Mouse (Mus musculus) CH12.LX (cell line): ENCODE data around the gene Zg16. TPM values are rescaled to one million over a fixed set of nuclear protein-coding genes. Genes with fewer than 3 reads are reported as not detected.

ENCODE experiments used
- DNase-seq: peaks from one replicate; pipeline ENCODE4 v3.0.0-alpha.2; 2013; ENCODE audit errors: extremely low read depth
- H3K27ac ChIP-seq: 2 replicates; pipeline ENCODE4 v1.5.1; 2012; ENCODE audit warnings: low read depth, mild to moderate bottlenecking, control low read depth, moderate library complexity; ENCODE audit not compliant: insufficient read depth
- H3K27me3 ChIP-seq: replicated peaks from 2 replicates; pipeline ENCODE3; 2012; ENCODE audit warnings: inconsistent platforms
- H3K36me3 ChIP-seq, 2 experiments: replicated peaks in 1 of 2; 2 replicates each; pipeline versions ENCODE3 to v1.6.1; 2012; ENCODE audit warnings: inconsistent platforms in 1 of 2, low read length in 1 of 2, mild to moderate bottlenecking in 1 of 2, mixed read lengths in 1 of 2, moderate library complexity in 1 of 2; ENCODE audit not compliant: control insufficient read depth in 1 of 2, insufficient read depth in 1 of 2
- H3K4me1 ChIP-seq, 2 experiments: 2 replicates each; pipeline ENCODE4 v1.6.1; 2012; ENCODE audit warnings: inconsistent platforms in 1 of 2, moderate library complexity in 1 of 2; ENCODE audit not compliant: insufficient read depth in 2 of 2, control insufficient read depth in 1 of 2
- H3K4me2 ChIP-seq: 2 replicates; pipeline ENCODE4 v1.6.1; 2012; ENCODE audit warnings: low read depth, mild to moderate bottlenecking, control low read depth; ENCODE audit not compliant: poor library complexity, insufficient read depth, severe bottlenecking
- H3K4me3 ChIP-seq, 3 experiments: fragments of 150-350 bp in 1 of 3; sonication (generic) in 1 of 3; replicated peaks in 1 of 3; 2 replicates each; pipeline versions ENCODE3 to v1.5.1; 2011 to 2012; ENCODE audit warnings: low read depth in 2 of 3, low read length in 2 of 3, mild to moderate bottlenecking in 2 of 3, moderate library complexity in 2 of 3, control low read depth in 1 of 3, improper control_type of control experiment in 1 of 3, inconsistent platforms in 1 of 3, mixed read lengths in 1 of 3; ENCODE audit not compliant: poor library complexity in 1 of 3
- H3K79me2 ChIP-seq: replicated peaks from 2 replicates; pipeline ENCODE4 v1.6.1; 2012; ENCODE audit warnings: mild to moderate bottlenecking, moderate library complexity; ENCODE audit not compliant: control insufficient read depth, poor library complexity, insufficient read depth, severe bottlenecking; ENCODE audit errors: extremely low read depth
- H3K9ac ChIP-seq: 2 replicates; pipeline ENCODE4 v1.6.1; 2012; ENCODE audit warnings: low read depth, mild to moderate bottlenecking, control low read depth, moderate library complexity; ENCODE audit not compliant: insufficient read depth
- H3K9me3 ChIP-seq: replicated peaks from 2 replicates; pipeline ENCODE3; 2012; ENCODE audit warnings: low read length, inconsistent platforms, mixed read lengths
- BHLHE40 ChIP-seq: IDR thresholded peaks from 2 replicates; pipeline ENCODE4 v1.6.1; 2011; ENCODE audit warnings: mild to moderate bottlenecking, low read depth, low read length, improper control_type of control experiment
- CHD1 ChIP-seq: IDR thresholded peaks from 2 replicates; pipeline ENCODE4 v1.6.1; 2012; ENCODE audit warnings: low read depth, low read length, improper control_type of control experiment, inconsistent platforms
- CHD2 ChIP-seq: IDR thresholded peaks from 2 replicates; pipeline ENCODE4 v1.6.1; 2011; ENCODE audit warnings: low read length, improper control_type of control experiment
- CTCF ChIP-seq, 2 experiments: IDR thresholded peaks in 1 of 2; conservative IDR thresholded peaks in 1 of 2; 2 replicates each; pipeline ENCODE4 v1.5.1; 2011 to 2012; ENCODE audit warnings: low read depth in 2 of 2, low read length in 2 of 2, improper control_type of control experiment in 1 of 2, inconsistent platforms in 1 of 2, mild to moderate bottlenecking in 1 of 2, moderate library complexity in 1 of 2
- E2F4 ChIP-seq: IDR thresholded peaks from 2 replicates; pipeline ENCODE4 v1.6.1; 2011; ENCODE audit warnings: low read depth, low read length, improper control_type of control experiment; ENCODE audit not compliant: insufficient replicate concordance
- ELF1 ChIP-seq: IDR thresholded peaks from 2 replicates; pipeline ENCODE4 v1.6.1; 2014; ENCODE audit warnings: low read depth, mild to moderate bottlenecking, inconsistent platforms, low read length, improper control_type of control experiment
- EP300 ChIP-seq: IDR thresholded peaks from 2 replicates; pipeline ENCODE4 v1.6.1; 2011; ENCODE audit warnings: low read length, improper control_type of control experiment
- ETS1 ChIP-seq: conservative IDR thresholded peaks from 2 replicates; pipeline ENCODE4 v1.6.1; 2012; ENCODE audit warnings: low read depth, mild to moderate bottlenecking, inconsistent platforms, low read length, improper control_type of control experiment, moderate library complexity
- HCFC1 ChIP-seq: IDR thresholded peaks from 2 replicates; pipeline ENCODE4 v1.6.1; 2012; ENCODE audit warnings: low read depth, mild to moderate bottlenecking, inconsistent platforms, low read length, improper control_type of control experiment
- IRF4 ChIP-seq: IDR thresholded peaks from 2 replicates; pipeline ENCODE4 v1.6.1; 2014; ENCODE audit warnings: low read depth, mild to moderate bottlenecking, inconsistent platforms, low read length, improper control_type of control experiment
- JUND ChIP-seq: conservative IDR thresholded peaks from 2 replicates; pipeline ENCODE4 v1.6.1; 2011; ENCODE audit warnings: low read depth, low read length, improper control_type of control experiment
- KAT2A ChIP-seq: IDR thresholded peaks from 2 replicates; pipeline ENCODE4 v1.6.1; 2012; ENCODE audit warnings: low read length, improper control_type of control experiment, inconsistent platforms; ENCODE audit not compliant: insufficient replicate concordance
- MAFK ChIP-seq: IDR thresholded peaks from 2 replicates; pipeline ENCODE4 v1.6.1; 2011; ENCODE audit warnings: low read length, improper control_type of control experiment; ENCODE audit not compliant: insufficient replicate concordance
- MAX ChIP-seq: IDR thresholded peaks from 2 replicates; pipeline ENCODE4 v1.6.1; 2011; ENCODE audit warnings: low read length, improper control_type of control experiment
- MAZ ChIP-seq: IDR thresholded peaks from 2 replicates; pipeline ENCODE4 v1.6.1; 2012; ENCODE audit warnings: low read depth, mild to moderate bottlenecking, inconsistent platforms, low read length, improper control_type of control experiment, moderate library complexity
- MEF2A ChIP-seq: IDR thresholded peaks from 2 replicates; pipeline ENCODE4 v1.6.1; 2014; ENCODE audit warnings: low read depth, mild to moderate bottlenecking, inconsistent platforms, low read length, improper control_type of control experiment, borderline replicate concordance
- MXI1 ChIP-seq: IDR thresholded peaks from 2 replicates; pipeline ENCODE4 v1.6.1; 2011; ENCODE audit warnings: mild to moderate bottlenecking, low read depth, low read length, improper control_type of control experiment
- MYC ChIP-seq: IDR thresholded peaks from 2 replicates; pipeline ENCODE4 v1.6.1; 2011; ENCODE audit warnings: low read depth, mild to moderate bottlenecking, improper control_type of control experiment, low read length
- NRF1 ChIP-seq: IDR thresholded peaks from 2 replicates; pipeline ENCODE4 v1.6.1; 2014; ENCODE audit warnings: low read depth, mild to moderate bottlenecking, inconsistent platforms, low read length, improper control_type of control experiment, moderate library complexity
- PAX5 ChIP-seq: IDR thresholded peaks from 2 replicates; pipeline ENCODE4 v1.6.1; 2012; ENCODE audit warnings: low read length, inconsistent platforms, mixed read lengths
- POLR2A ChIP-seq: IDR thresholded peaks from 2 replicates; pipeline ENCODE4 v1.6.1; 2011; ENCODE audit warnings: low read depth, mild to moderate bottlenecking, improper control_type of control experiment, low read length
- POLR2AphosphoS2 ChIP-seq: IDR thresholded peaks from 2 replicates; pipeline ENCODE4 v1.6.1; 2011; ENCODE audit warnings: low read depth, low read length, improper control_type of control experiment
- RAD21 ChIP-seq: IDR thresholded peaks from 2 replicates; pipeline ENCODE4 v1.6.1; 2011; ENCODE audit warnings: low read depth, mild to moderate bottlenecking, low read length, improper control_type of control experiment, moderate library complexity
- RCOR1 ChIP-seq: conservative IDR thresholded peaks from 2 replicates; pipeline ENCODE4 v1.6.1; 2012; ENCODE audit warnings: low read depth, mild to moderate bottlenecking, inconsistent platforms, low read length, improper control_type of control experiment
- SMC3 ChIP-seq: IDR thresholded peaks from 2 replicates; pipeline ENCODE4 v1.6.1; 2011; ENCODE audit warnings: low read depth, low read length, improper control_type of control experiment
- TBP ChIP-seq: conservative IDR thresholded peaks from 2 replicates; pipeline ENCODE4 v1.6.1; 2011; ENCODE audit warnings: low read depth, low read length, improper control_type of control experiment
- TCF12 ChIP-seq: IDR thresholded peaks from 2 replicates; pipeline ENCODE4 v1.6.1; 2014; ENCODE audit warnings: low read depth, mild to moderate bottlenecking, inconsistent platforms, low read length, improper control_type of control experiment
- UBTF ChIP-seq: IDR thresholded peaks from 2 replicates; pipeline ENCODE4 v1.6.1; 2012; ENCODE audit warnings: low read depth, mild to moderate bottlenecking, inconsistent platforms, low read length, improper control_type of control experiment, moderate library complexity
- USF1 ChIP-seq: IDR thresholded peaks from 2 replicates; pipeline ENCODE4 v1.6.1; 2014; ENCODE audit warnings: low read depth, mild to moderate bottlenecking, inconsistent platforms, low read length, improper control_type of control experiment
- ZKSCAN1 ChIP-seq: IDR thresholded peaks from 2 replicates; pipeline ENCODE4 v1.6.1; 2012; ENCODE audit warnings: low read depth, inconsistent platforms, low read length, improper control_type of control experiment, borderline replicate concordance
- ZMIZ1 ChIP-seq: IDR thresholded peaks from 2 replicates; pipeline ENCODE4 v1.6.1; 2012; ENCODE audit warnings: low read depth, mild to moderate bottlenecking, inconsistent platforms, low read length, improper control_type of control experiment
- dilution Hi-C: fragments of 300-500 bp; cut with MboI; formaldehyde crosslinking; loops from 2 replicates; pipeline ENCODE4 v1.14.3; 2020; ENCODE audit warnings: low sequenced_read_pairs; ENCODE audit not compliant: extremely low pct_unique_long_range_greater_than_20kb, extremely low pct_ligation_motif_present
- in situ Hi-C: fragments of 300-500 bp; cut with MboI; formaldehyde crosslinking; loops from 3 replicates; pipeline ENCODE4 v1.14.3; 2019; ENCODE audit warnings: low sequenced_read_pairs, low pct_ligation_motif_present, low pct_unique_long_range_greater_than_20kb, mixed read lengths
- polyA plus RNA-seq: library from polyadenylated mRNA; unstranded; fragments of >175 nt; gene quantifications from 2 replicates; pipeline ENCODE4 v1.2.1, GENCODE M21; 2012; ENCODE audit warnings: low read depth; ENCODE audit not compliant: insufficient read length
- total RNA-seq, 2 experiments: library from RNA; depleted of rRNA; stranded (reverse); fragments of 300-350 nt in 1 of 2; fragments of >200 nt in 1 of 2; gene quantifications; 2 replicates each; pipeline ENCODE4 v1.2.3; 2012 to 2014

Zg16 gene
- total and polyA plus RNA-seq, 3 experiments, result not detected

DNA sequence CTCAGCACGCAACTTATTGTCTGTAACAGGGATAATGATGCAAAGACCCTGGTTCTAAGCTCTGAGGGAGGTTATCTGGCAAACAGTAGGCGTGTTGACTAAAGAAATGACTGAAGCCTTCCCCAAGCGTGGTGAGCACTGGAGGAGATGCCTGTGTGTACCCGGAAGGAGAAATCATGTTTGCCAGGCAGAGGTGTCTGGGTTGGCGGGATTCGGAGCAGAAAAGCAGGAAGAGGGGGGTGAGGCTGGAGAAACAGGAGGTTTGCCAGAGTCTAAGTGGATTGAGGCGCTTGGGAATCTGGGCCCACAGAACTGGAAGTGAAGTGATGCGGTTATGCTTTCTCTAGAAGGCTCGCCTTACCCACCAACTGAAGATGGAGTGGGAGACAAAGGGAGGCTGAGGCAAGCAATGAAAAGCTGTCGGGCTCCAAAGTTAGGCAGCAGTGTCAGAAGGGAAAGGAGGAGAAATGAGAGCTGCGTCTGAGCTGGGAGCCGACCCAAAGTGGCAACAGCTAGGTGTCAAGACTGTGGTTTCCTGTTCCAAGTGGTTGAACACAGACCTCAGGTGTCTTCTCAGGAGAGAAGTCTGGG is 25.2 kb upstream of the Zg16 start (continued):
- TF ChIP-seq HCFC1 (no peak), MYC (no peak), E2F4 (0 out of 2 replicates have a peak, but pooled peaks have one; percentile 38), JUND (no peak), USF1 (no peak), ELF1 (0 out of 2 replicates have a peak, but pooled peaks have one; percentile 42), UBTF (no peak), SMC3 (no peak; the same call in 1 of the 2 replicates), ZMIZ1 (no peak), NRF1 (no peak), IRF4 (no peak), CHD2 (no peak), MAFK (0 out of 2 replicates have a peak, but pooled peaks have one; percentile 22), ZKSCAN1 (no peak), RCOR1 (no peak), MEF2A (no peak; the same call in 1 of the 2 replicates), KAT2A (no peak), POLR2AphosphoS2 (no peak), EP300 (no peak), PAX5 (no peak), CHD1 (no peak; the same call in 1 of the 2 replicates), MAZ (no peak; the same call in 1 of the 2 replicates)
- TF ChIP-seq, all 38 proteins: peak for 6

DNA sequence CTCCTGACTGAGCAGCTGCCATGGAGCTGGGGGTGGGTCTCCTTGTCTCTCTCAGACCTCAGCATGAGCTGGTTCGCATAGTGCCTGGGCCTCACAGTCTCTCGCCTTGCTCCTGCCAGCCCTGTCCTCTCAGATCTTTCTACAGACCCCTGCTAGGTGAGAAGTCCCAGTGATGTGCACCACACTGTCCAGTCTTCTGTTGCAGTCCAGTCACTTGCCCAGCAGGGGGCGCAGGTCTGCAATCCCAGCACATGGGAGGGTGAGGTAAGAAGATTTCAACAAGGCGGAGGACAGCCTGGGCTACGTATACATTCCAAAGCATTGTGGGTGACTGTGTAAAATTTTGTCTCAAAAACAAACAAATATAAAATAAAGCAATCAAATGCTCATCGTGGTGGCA is 24.3 kb upstream of the Zg16 start:
- peaks cover 35 to 62% of the 10 kb centered on the region in 2 experiments for H3K4me1 ChIP-seq
- H3K27ac ChIP-seq, result no peak overlapping the region
- no peak overlapping the region for H3K4me2 ChIP-seq
- H3K9ac ChIP-seq, result no peak overlapping the region
- peak; percentile 91 for DNase-seq
- no peak overlapping the region for H3K4me3 ChIP-seq
- H3K27me3 ChIP-seq, result peaks cover 7% of the 10 kb centered on the region
- no peaks in the 10 kb centered on the region for H3K9me3 ChIP-seq
- in situ Hi-C loops, result loop anchor here (10.0 kb wide), 1 partner anchor 467 kb away; the partner anchor contains the start of gene Sgf29
- no peaks in the 10 kb centered on the region for H3K36me3 ChIP-seq
- dilution Hi-C loops, result no loop called here
- TF ChIP-seq MXI1 (peak; percentile 48; the same call in 1 of the 2 replicates), IRF4 (peak; percentile 56; the same call in 1 of the 2 replicates), MYC (peak; percentile 92; the same call in 1 of the 2 replicates), CTCF (conservative IDR thresholded peaks at IDR 0.05 in 1 of 2, IDR thresholded peaks at IDR 0.05 in 1 of 2; ENCODE audit: low read depth in 2 of 2, low read length in 2 of 2) (peak; percentile 73 to 91), ZKSCAN1 (no peak), HCFC1 (no peak), TBP (0 out of 2 replicates have a peak, but pooled peaks have one; percentile 26), POLR2A (0 out of 2 replicates have a peak, but pooled peaks have one; percentile 18), RAD21 (peak; percentile 65), SMC3 (peak; percentile 79), BHLHE40 (0 out of 2 replicates have a peak, but pooled peaks have one; percentile 7), RCOR1 (no peak), MAX (peak; percentile 88), ETS1 (no peak), TCF12 (0 out of 2 replicates have a peak, but pooled peaks have one; percentile 28), CHD1 (no peak)
- TF ChIP-seq, all 38 proteins: peak for 11
- no peaks in the 10 kb centered on the region for H3K79me2 ChIP-seq
